Mouse (Mus musculus) naive thymus-derived CD4-positive, alpha-beta T cell, adult 5 months (primary cell): ENCODE measurements around the gene Olfr385. TPM values are rescaled to one million over a fixed set of nuclear protein-coding genes. Genes with fewer than 3 reads are reported as not detected.

Experiments
- polyA plus RNA-seq: library from polyadenylated mRNA; unstranded; fragments of 100-300 nt; shearing (Covaris generic); gene quantifications from one replicate; pipeline ENCODE4 v1.2.1, GENCODE M21; 2017

Olfr385 gene
- polyA plus RNA-seq: not detected

DNA sequence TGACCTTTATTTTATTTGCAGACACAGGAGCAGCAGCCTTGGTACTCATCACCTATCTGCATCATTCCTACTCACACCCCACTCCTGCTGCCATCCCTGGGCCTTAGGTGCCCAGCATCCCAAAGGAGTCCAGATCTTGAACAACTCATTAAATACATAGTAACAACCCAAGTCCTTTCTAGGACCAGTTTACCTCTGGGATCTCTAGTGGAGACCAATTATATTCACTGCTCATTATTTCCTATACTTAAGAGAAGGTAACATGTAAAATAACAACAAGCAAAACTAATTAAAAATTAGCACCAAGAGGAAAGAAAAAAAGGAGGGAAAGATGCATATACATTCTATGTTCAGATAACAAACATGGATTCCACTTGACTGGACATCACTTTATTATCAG lies at the start of gene Olfr385:
Gene Olfr385 (minus strand): TSS at position 101 of the 400 bp plus-strand sequence.

DNA sequence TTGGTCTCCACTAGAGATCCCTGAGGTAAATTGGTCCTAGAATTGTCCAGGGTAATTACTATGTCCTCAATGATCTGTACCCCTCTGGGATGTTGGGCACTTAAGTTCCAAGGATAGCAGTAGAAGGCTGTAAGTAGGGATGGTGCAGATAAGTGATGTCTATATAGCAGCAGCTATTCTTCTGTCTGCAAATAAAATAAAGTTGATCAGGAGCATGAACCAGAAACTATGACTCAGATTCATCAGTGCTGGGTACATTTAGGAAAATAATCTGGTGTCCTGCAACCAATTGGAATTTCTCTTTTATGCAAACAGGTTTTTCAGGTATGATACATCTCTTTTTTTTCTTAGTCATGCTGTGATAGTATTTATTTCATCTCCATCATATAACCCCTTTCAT lies 5.5 kb upstream of the Olfr385 start, which contains the start of gene Olfr384:
Gene Olfr384 (plus strand): TSS at position 301 of the 400 bp plus-strand sequence.

Other genes with a start within 250 kb of the Olfr385 start
- gene Olfr20, start 242.2 kb downstream of the Olfr385 start, polyA plus RNA-seq: not detected
- gene Olfr376, start 221.8 kb downstream of the Olfr385 start, polyA plus RNA-seq: not detected
- not detected for gene Olfr1, start 193.4 kb downstream of the Olfr385 start, polyA plus RNA-seq
- gene Olfr378, start 164.5 kb downstream of the Olfr385 start, polyA plus RNA-seq: not detected
- not detected for gene Olfr380, start 135.5 kb downstream of the Olfr385 start, polyA plus RNA-seq
- not detected for gene Olfr381, start 101.4 kb downstream of the Olfr385 start, polyA plus RNA-seq
- gene Olfr382, start 75.8 kb downstream of the Olfr385 start, polyA plus RNA-seq: not detected
- not detected for gene Olfr384, start 5.6 kb upstream of the Olfr385 start, polyA plus RNA-seq
- not detected for gene Zfp735, start 95.8 kb upstream of the Olfr385 start, polyA plus RNA-seq
- gene Olfr389, start 187.7 kb upstream of the Olfr385 start, polyA plus RNA-seq: not detected
- gene Olfr390, start 190.0 kb upstream of the Olfr385 start, polyA plus RNA-seq: not detected
- gene Olfr391-ps, start 210.0 kb upstream of the Olfr385 start, polyA plus RNA-seq: not detected
- gene Olfr392, start 224.0 kb upstream of the Olfr385 start, polyA plus RNA-seq: 0.11 TPM